Mouse (Mus musculus) hindbrain, embryonic 14.5 days (tissue): Measurements from ENCODE around the gene Gm4305. TPM values are rescaled to one million over a fixed set of nuclear protein-coding genes. Genes with fewer than 3 reads are reported as not detected.
"Not testable (repeated sequence)": the region's sequence is repeated elsewhere in the genome, so short reads cannot be mapped to it uniquely, and the experiment has no call there.

ENCODE experiments used
- ATAC-seq: fragments of 200-750 bp; cut with Nextera tagmentation; 2 replicates; pipeline ENCODE4 v1.8.0; 2017; ENCODE audit warnings: moderate number of reproducible peaks, mild to moderate bottlenecking, moderate TSS enrichment, moderate library complexity; ENCODE audit not compliant: low FRiP score
- DNase-seq: peaks from one replicate; pipeline ENCODE4 v3.0.0-alpha.2; 2015; ENCODE audit warnings: low spot score
- H3K27ac ChIP-seq: fragments of 300-500 bp; sonication (generic); 2 replicates; pipeline ENCODE4 v1.5.1; 2014; ENCODE audit warnings: mild to moderate bottlenecking, moderate library complexity
- H3K27me3 ChIP-seq: fragments of 300-500 bp; sonication (generic); 2 replicates; pipeline ENCODE4 v1.6.1; 2014; ENCODE audit warnings: mild to moderate bottlenecking, low read length, mixed read lengths; ENCODE audit not compliant: control insufficient read depth, insufficient read depth
- H3K36me3 ChIP-seq: fragments of 300-500 bp; sonication (generic); replicated peaks from 2 replicates; pipeline ENCODE4 v1.6.1; 2014; ENCODE audit not compliant: control insufficient read depth, insufficient read depth
- H3K4me1 ChIP-seq: fragments of 300-500 bp; sonication (generic); replicated peaks from 2 replicates; pipeline ENCODE4 v1.6.1; 2014; ENCODE audit warnings: antibody characterized with exemption, low read length, mixed read lengths; ENCODE audit not compliant: control insufficient read depth, insufficient read depth
- H3K4me2 ChIP-seq: fragments of 300-500 bp; sonication (generic); replicated peaks from 2 replicates; pipeline ENCODE4 v1.6.1; 2014; ENCODE audit warnings: mild to moderate bottlenecking, moderate library complexity
- H3K4me3 ChIP-seq: fragments of 300-500 bp; sonication (generic); replicated peaks from 2 replicates; pipeline ENCODE4 v1.5.1; 2014; ENCODE audit warnings: mild to moderate bottlenecking, low read length
- H3K9ac ChIP-seq: fragments of 300-500 bp; sonication (generic); 2 replicates; pipeline ENCODE4 v1.6.1; 2014
- H3K9me3 ChIP-seq: fragments of 300-500 bp; sonication (generic); 2 replicates; pipeline ENCODE4 v1.6.1; 2016; ENCODE audit warnings: low read length; ENCODE audit not compliant: control insufficient read depth
- WGBS: fragments of 180-500 bp; shearing (Covaris S2); extraction: QIAGEN DNeasy Blood & Tissue Kit; methylation state at CpG from one replicate; pipeline ENCODE4 v1.1.7; 2014; 5-methylcytosine and 5-hydroxymethylcytosine counted together
- polyA plus RNA-seq: library from polyadenylated mRNA; unstranded; fragments of >200 nt; fragmentation: Nextera tagmentation; extraction: Ambion mirVana; gene quantifications from 2 replicates; pipeline ENCODE4 v1.2.1, GENCODE M21; 2014

Gm4305 gene
- not detected in 2 replicates for polyA plus RNA-seq

DNA sequence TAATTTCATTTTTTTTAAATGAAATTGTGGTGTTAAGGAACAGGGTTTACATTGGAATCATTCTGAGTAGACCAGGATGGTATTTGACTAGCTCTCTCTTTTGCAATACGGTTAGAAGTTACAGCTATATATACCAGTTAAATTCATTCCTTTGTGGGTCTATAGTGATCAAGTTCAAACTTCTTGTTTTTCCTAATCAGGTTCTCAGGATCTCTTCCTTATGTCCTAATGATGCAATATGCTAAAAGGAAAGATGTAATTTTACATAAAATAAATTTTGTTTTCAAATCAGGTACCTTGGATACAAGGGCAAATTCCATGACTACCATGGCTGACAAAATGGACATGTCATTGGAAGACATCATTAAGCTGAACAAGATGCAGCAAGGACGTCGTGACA is at the start of gene Gm4305:
Gm4305 (plus strand) TSS at position 301 of the 400 bp plus-strand sequence.
- WGBS: no CpG with 5 or more reads among the region's 3 CpGs
- not testable (repeated sequence) for H3K4me2 ChIP-seq, DNase-seq, H3K27ac ChIP-seq, H3K9ac ChIP-seq, H3K9me3 ChIP-seq, ATAC-seq, H3K4me3 ChIP-seq, H3K4me1 ChIP-seq, H3K36me3 ChIP-seq, H3K27me3 ChIP-seq

DNA sequence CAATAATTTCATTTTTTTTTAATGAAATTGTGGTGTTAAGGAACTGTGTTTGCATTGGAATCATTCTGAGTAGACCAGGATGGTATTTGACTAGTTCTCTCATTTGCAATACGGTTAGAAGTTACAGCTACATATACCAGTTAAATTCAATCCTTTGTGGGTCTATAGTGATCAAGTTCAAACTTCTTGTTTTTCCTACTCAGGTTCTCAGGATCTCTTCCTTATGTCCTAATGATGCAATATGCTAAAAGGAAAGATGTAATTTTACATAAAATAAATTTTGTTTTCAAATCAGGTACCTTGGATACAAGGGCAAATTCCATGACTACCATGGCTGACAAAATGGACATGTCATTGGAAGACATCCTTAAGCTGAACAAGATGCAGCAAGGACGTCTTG is 15.5 kb upstream of the Gm4305 start, which contains the start of gene Gm4301:
Gm4301 (plus strand) TSS at position 301 of the 400 bp plus-strand sequence.
- H3K9me3 ChIP-seq, DNase-seq, ATAC-seq, H3K4me1 ChIP-seq, H3K4me3 ChIP-seq, H3K27ac ChIP-seq, H3K9ac ChIP-seq, H3K4me2 ChIP-seq, H3K27me3 ChIP-seq, H3K36me3 ChIP-seq: not testable (repeated sequence)
- WGBS: no CpG with 5 or more reads among the region's 2 CpGs

GRCm38 (mm10) chr10:100340536-100340935 is 10.4 kb upstream of the Gm4305 start, which contains the start of gene Gm4302:
Gene Gm4302 (plus strand): TSS chr10:100340836.
- WGBS: no CpG with 5 or more reads among the region's 3 CpGs
- not testable (repeated sequence) for H3K9ac ChIP-seq, H3K4me2 ChIP-seq, H3K9me3 ChIP-seq, DNase-seq, ATAC-seq, H3K27ac ChIP-seq, H3K4me3 ChIP-seq, H3K36me3 ChIP-seq, H3K4me1 ChIP-seq, H3K27me3 ChIP-seq

DNA sequence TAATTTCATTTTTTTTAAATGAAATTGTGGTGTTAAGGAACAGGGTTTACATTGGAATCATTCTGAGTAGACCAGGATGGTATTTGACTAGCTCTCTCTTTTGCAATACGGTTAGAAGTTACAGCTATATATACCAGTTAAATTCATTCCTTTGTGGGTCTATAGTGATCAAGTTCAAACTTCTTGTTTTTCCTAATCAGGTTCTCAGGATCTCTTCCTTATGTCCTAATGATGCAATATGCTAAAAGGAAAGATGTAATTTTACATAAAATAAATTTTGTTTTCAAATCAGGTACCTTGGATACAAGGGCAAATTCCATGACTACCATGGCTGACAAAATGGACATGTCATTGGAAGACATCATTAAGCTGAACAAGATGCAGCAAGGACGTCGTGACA is 5.2 kb upstream of the Gm4305 start, which contains the start of gene Gm4303:
Gm4303 (plus strand) TSS at position 301 of the 400 bp plus-strand sequence.
- no CpG with 5 or more reads among the region's 3 CpGs for WGBS
- not testable (repeated sequence) for ATAC-seq, H3K4me2 ChIP-seq

DNA sequence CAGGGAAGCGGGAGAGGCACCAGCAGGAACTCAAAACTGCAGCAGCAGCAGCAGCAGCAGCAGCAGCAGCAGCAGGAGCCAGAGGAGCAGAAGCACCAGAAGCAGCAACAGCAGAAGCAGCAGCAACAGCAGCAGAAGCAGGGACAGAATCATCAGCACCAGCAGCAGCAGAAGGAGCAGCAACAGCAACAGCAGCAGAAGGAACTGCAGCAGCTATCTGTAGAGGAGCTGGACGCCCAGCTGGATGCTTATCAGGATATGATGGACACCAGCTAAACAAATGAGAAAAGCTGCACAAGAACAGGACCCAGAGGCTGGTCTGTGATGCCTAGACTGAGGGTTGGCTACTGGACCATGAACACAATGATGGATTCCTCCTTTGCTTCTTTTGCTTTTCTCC is 5.9 kb downstream of the Gm4305 start:
- WGBS: 96% methylated on average over 2 of the region's 2 CpGs
- not testable (repeated sequence) for DNase-seq, ATAC-seq

More for the DNA sequence above, 5.2 kb upstream of the Gm4305 start, which contains the start of gene Gm4303:
- not testable (repeated sequence) for H3K27me3 ChIP-seq, H3K9ac ChIP-seq, H3K36me3 ChIP-seq, H3K4me1 ChIP-seq, H3K9me3 ChIP-seq, H3K27ac ChIP-seq, DNase-seq, H3K4me3 ChIP-seq

DNA sequence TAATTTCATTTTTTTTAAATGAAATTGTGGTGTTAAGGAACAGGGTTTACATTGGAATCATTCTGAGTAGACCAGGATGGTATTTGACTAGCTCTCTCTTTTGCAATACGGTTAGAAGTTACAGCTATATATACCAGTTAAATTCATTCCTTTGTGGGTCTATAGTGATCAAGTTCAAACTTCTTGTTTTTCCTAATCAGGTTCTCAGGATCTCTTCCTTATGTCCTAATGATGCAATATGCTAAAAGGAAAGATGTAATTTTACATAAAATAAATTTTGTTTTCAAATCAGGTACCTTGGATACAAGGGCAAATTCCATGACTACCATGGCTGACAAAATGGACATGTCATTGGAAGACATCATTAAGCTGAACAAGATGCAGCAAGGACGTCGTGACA is 10.1 kb downstream of the Gm4305 start, which contains the start of gene Gm4307:
Gm4307 (plus strand) TSS at position 301 of the 400 bp plus-strand sequence.
- not testable (repeated sequence) for ATAC-seq, H3K36me3 ChIP-seq

More for the DNA sequence above, 5.9 kb downstream of the Gm4305 start:
- H3K36me3 ChIP-seq, H3K27me3 ChIP-seq, H3K4me2 ChIP-seq, H3K9me3 ChIP-seq, H3K9ac ChIP-seq, H3K4me3 ChIP-seq, H3K27ac ChIP-seq, H3K4me1 ChIP-seq: not testable (repeated sequence)

DNA sequence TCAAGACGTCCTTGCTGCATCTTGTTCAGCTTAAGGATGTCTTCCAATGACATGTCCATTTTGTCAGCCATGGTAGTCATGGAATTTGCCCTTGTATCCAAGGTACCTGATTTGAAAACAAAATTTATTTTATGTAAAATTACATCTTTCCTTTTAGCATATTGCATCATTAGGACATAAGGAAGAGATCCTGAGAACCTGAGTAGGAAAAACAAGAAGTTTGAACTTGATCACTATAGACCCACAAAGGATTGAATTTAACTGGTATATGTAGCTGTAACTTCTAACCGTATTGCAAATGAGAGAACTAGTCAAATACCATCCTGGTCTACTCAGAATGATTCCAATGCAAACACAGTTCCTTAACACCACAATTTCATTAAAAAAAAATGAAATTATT is 31.6 kb downstream of the Gm4305 start, which contains the start of gene Gm4312:
Gm4312 (minus strand) TSS at position 101 of the 400 bp plus-strand sequence.
- not testable (repeated sequence) for H3K9me3 ChIP-seq, H3K4me3 ChIP-seq, H3K27ac ChIP-seq, ATAC-seq, H3K4me1 ChIP-seq, DNase-seq, H3K4me2 ChIP-seq, H3K36me3 ChIP-seq, H3K9ac ChIP-seq, H3K27me3 ChIP-seq
- WGBS: no CpG with 5 or more reads among the region's 2 CpGs

More for the DNA sequence above, 10.1 kb downstream of the Gm4305 start, which contains the start of gene Gm4307:
- DNase-seq, H3K27me3 ChIP-seq, H3K9me3 ChIP-seq, H3K9ac ChIP-seq, H3K4me1 ChIP-seq, H3K4me3 ChIP-seq, H3K4me2 ChIP-seq, H3K27ac ChIP-seq: not testable (repeated sequence)
- WGBS: no CpG with 5 or more reads among the region's 3 CpGs

Other genes starting within 250 kb of the Gm4305 start
- not detected in 2 replicates for gene Gm4301, start 15.4 kb upstream of the Gm4305 start, polyA plus RNA-seq
- gene Gm4302, start 10.3 kb upstream of the Gm4305 start, polyA plus RNA-seq: not detected in 2 replicates
- not detected in 2 replicates for gene Gm4303, start 5.1 kb upstream of the Gm4305 start, polyA plus RNA-seq
- not detected in 2 replicates for gene Gm4307, start 10.2 kb downstream of the Gm4305 start, polyA plus RNA-seq
- gene Gm4312, start 31.5 kb downstream of the Gm4305 start, polyA plus RNA-seq: not detected in 2 replicates
- 9.9 and 14.3 TPM in 2 replicates for gene Tmtc3, start 136.3 kb downstream of the Gm4305 start, polyA plus RNA-seq
- gene Cep290, start 136.5 kb downstream of the Gm4305 start, polyA plus RNA-seq: 6.2 and 7.4 TPM in 2 replicates
- 15.4 and 17.2 TPM in 2 replicates for gene 4930430F08Rik, start 239.3 kb downstream of the Gm4305 start, polyA plus RNA-seq
- gene 1700017N19Rik, start 239.4 kb downstream of the Gm4305 start, polyA plus RNA-seq: 0.51 TPM in 1 of 2 replicates, not detected in the other